Mouse (Mus musculus): ENCODE results near the gene Ndufa4l2.

DNA sequence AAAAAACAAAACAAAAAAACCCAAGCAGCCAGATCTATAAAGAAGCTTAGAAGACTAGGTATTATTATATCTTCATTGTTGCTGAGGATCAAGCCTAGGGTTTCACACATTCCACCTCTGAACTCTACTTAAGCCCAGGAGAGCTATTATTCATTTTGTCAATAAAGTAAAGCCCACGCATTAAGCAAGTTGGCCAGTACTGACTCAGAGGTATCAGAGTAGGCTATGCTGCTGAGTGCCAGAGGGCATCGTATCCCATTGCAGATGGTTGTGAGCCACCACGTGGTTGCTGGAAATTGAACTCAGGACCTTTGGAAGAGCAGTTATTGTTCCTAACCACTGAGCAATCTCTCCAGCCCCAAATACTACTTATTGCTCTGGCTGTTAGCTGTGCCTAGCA lies 29.1 kb downstream of the Ndufa4l2 start:
- no peak for TF ChIP-seq CTCF (IDR thresholded peaks at IDR 0.05; ENCODE audit: low read depth)
- TF ChIP-seq EP300 (IDR thresholded peaks at IDR 0.05; ENCODE audit: low read depth): no peak

Measured in liver, postnatal 0 days (tissue).